Mouse (Mus musculus): ENCODE data around the gene Mov10l1. TPM values are rescaled to one million over a fixed set of nuclear protein-coding genes. Genes with fewer than 3 reads are reported as not detected.

Mov10l1 gene
- total RNA-seq (2015) (not detected in 2 replicates), total RNA-seq (2017) (not detected in 2 replicates)

GRCm38 (mm10) chr15:88982534-88983079 is at the start of gene Mov10l1:
Gene Mov10l1 (plus strand): TSS chr15:88982909.
- no peak for ATAC-seq (ENCODE audit: poor library complexity, severe bottlenecking)

GRCm38 (mm10) chr15:88934141-88934540 is 48.6 kb upstream of the Mov10l1 start:
- ATAC-seq (ENCODE audit: poor library complexity, severe bottlenecking) = no peak

- no peak for ATAC-seq (ENCODE audit: poor library complexity, severe bottlenecking)
These were observed 46.0 kb upstream of the Mov10l1 start for GRCm38 (mm10) chr15:88936619-88937290.

- ATAC-seq (ENCODE audit: poor library complexity, severe bottlenecking) = no peak
These were observed 45.4 kb upstream of the Mov10l1 start for GRCm38 (mm10) chr15:88937291-88937650.

- ATAC-seq (ENCODE audit: poor library complexity, severe bottlenecking) = no peak
These were observed 39.9 kb upstream of the Mov10l1 start for GRCm38 (mm10) chr15:88942783-88943182.

- ATAC-seq (ENCODE audit: poor library complexity, severe bottlenecking) = no peak
These were observed 38.7 kb upstream of the Mov10l1 start for GRCm38 (mm10) chr15:88943896-88944551.

GRCm38 (mm10) chr15:88946851-88947250 is 35.9 kb upstream of the Mov10l1 start:
- no peak for ATAC-seq (ENCODE audit: poor library complexity, severe bottlenecking)

- ATAC-seq (ENCODE audit: poor library complexity, severe bottlenecking) = no peak
These were observed 31.5 kb upstream of the Mov10l1 start for GRCm38 (mm10) chr15:88951246-88951645.

- ATAC-seq (ENCODE audit: poor library complexity, severe bottlenecking) = no peak
These were observed 28.2 kb upstream of the Mov10l1 start, which contains the start of gene Ttll8 for GRCm38 (mm10) chr15:88954368-88955072. Gene Ttll8 (minus strand): TSS chr15:88954418.

GRCm38 (mm10) chr15:88955342-88955741 is 27.4 kb upstream of the Mov10l1 start:
- no peak for ATAC-seq (ENCODE audit: poor library complexity, severe bottlenecking)

GRCm38 (mm10) chr15:88957522-88957921 is 25.2 kb upstream of the Mov10l1 start:
- ATAC-seq (ENCODE audit: poor library complexity, severe bottlenecking) = no peak

- no peak for ATAC-seq (ENCODE audit: poor library complexity, severe bottlenecking)
These were observed 18.6 kb upstream of the Mov10l1 start for GRCm38 (mm10) chr15:88964070-88964578.

GRCm38 (mm10) chr15:88972300-88972699 is 10.4 kb upstream of the Mov10l1 start:
- ATAC-seq (ENCODE audit: poor library complexity, severe bottlenecking) = no peak

GRCm38 (mm10) chr15:88978281-88979137 is 4.2 kb upstream of the Mov10l1 start, which contains the start of gene Mlc1:
Gene Mlc1 (minus strand): TSS chr15:88979007.
- ATAC-seq (ENCODE audit: poor library complexity, severe bottlenecking) = no peak

- no peak for ATAC-seq (ENCODE audit: poor library complexity, severe bottlenecking)
These were observed 3.6 kb upstream of the Mov10l1 start for GRCm38 (mm10) chr15:88979138-88979446.

GRCm38 (mm10) chr15:88989236-88989635 is 6.5 kb downstream of the Mov10l1 start:
- ATAC-seq (ENCODE audit: poor library complexity, severe bottlenecking) = no peak

- no peak for ATAC-seq (ENCODE audit: poor library complexity, severe bottlenecking)
These were observed 15.9 kb downstream of the Mov10l1 start for GRCm38 (mm10) chr15:88998636-88999035.

GRCm38 (mm10) chr15:88999124-88999523 is 16.4 kb downstream of the Mov10l1 start:
- ATAC-seq (ENCODE audit: poor library complexity, severe bottlenecking) = no peak

- no peak for ATAC-seq (ENCODE audit: poor library complexity, severe bottlenecking)
These were observed 17.7 kb downstream of the Mov10l1 start for GRCm38 (mm10) chr15:89000367-89000766.

- no peak for ATAC-seq (ENCODE audit: poor library complexity, severe bottlenecking)
These were observed 18.5 kb downstream of the Mov10l1 start for GRCm38 (mm10) chr15:89001245-89001644.
